Mouse (Mus musculus) brain, embryonic 14.5 days (tissue): ENCODE measurements around the gene Hspa8. TPM values are rescaled to one million over a fixed set of nuclear protein-coding genes. Genes with fewer than 3 reads are reported as not detected.

Experiments
- DNase-seq: peaks from one replicate; pipeline ENCODE4 v3.0.0-alpha.2; 2011; ENCODE audit warnings: low read depth
- CTCF ChIP-seq: fragments of 200-500 bp; IDR thresholded peaks from 2 replicates; pipeline ENCODE4 v1.5.1; 2012; ENCODE audit warnings: inconsistent platforms, mild to moderate bottlenecking, moderate library complexity, borderline replicate concordance; ENCODE audit not compliant: insufficient read depth, insufficient read length; ENCODE audit errors: extremely low read depth
- POLR2A ChIP-seq: fragments of 200-500 bp; IDR thresholded peaks from 2 replicates; pipeline ENCODE4 v1.6.1; 2012; ENCODE audit warnings: mild to moderate bottlenecking, inconsistent platforms, borderline replicate concordance; ENCODE audit not compliant: poor library complexity, insufficient read depth, insufficient read length, severe bottlenecking; ENCODE audit errors: extremely low read depth
- polyA plus RNA-seq: library from polyadenylated mRNA; depleted of rRNA; stranded (reverse); fragments of >200 nt; gene quantifications from 2 replicates; pipeline ENCODE4 v1.2.3, GENCODE M21; 2012; rRNA removed

Gene Hspa8
- polyA plus RNA-seq, 1 experiment = 2,783 TPM

GRCm38 (mm10) chr9:40839662-40840061 lies 38.9 kb downstream of the Hspa8 start:
- no peak for DNase-seq
- TF ChIP-seq POLR2A = no peak

- TF ChIP-seq POLR2A (no peak), CTCF (no peak)
- peak; percentile 54 for DNase-seq
Observed at GRCm38 (mm10) chr9:40851515-40851914, 50.7 kb downstream of the Hspa8 start.

- TF ChIP-seq CTCF (no peak), POLR2A (no peak)
- peak; percentile 85 for DNase-seq
Observed at GRCm38 (mm10) chr9:40858461-40859160, 57.8 kb downstream of the Hspa8 start.

GRCm38 (mm10) chr9:40859196-40859595 lies 58.4 kb downstream of the Hspa8 start:
- TF ChIP-seq POLR2A (no peak), CTCF (no peak)
- peak; percentile 59 for DNase-seq

Other genes with a start within 250 kb of the Hspa8 start
- gene Gm21915, start 130.4 kb upstream of the Hspa8 start, polyA plus RNA-seq = not detected in 2 replicates
- gene Clmp, start 115.0 kb upstream of the Hspa8 start, polyA plus RNA-seq = 31.6 and 48.4 TPM in 2 replicates
- gene Bsx, start 73.1 kb downstream of the Hspa8 start, polyA plus RNA-seq = 1.5 and 2.5 TPM in 2 replicates
- gene Jhy, start 163.1 kb downstream of the Hspa8 start, polyA plus RNA-seq = 0.39 and 1.1 TPM in 2 replicates
- gene Crtam, start 203.6 kb downstream of the Hspa8 start, polyA plus RNA-seq = 0.03 and 0.04 TPM in 2 replicates